Comparison of ENCODE assay signal across 26 mouse cellular contexts in genomic region chr5:18436099-18436748, GRCm38 (mm10).
DNase-seq lines count a peak whose midpoint lies in the region; ATAC-seq and TF ChIP-seq lines count a peak whose summit lies in the region.
"Had no signal": no experiment of that assay in that cellular context is flagged by ENCODE, and none has a peak within 500 bp of the region (broad histone marks: within the 10 kb centered on the region; RNA-seq: fewer than 3 reads in every experiment).

No protein-coding gene starts in this region.

- 55% methylated on average over 6 of the region's 6 CpGs for WGBS in hindbrain, embryonic 16.5 days
- WGBS in hindbrain, embryonic 12.5 days = 70% methylated on average over 6 of the region's 6 CpGs
- WGBS in lung, embryonic 14.5 days = 39% methylated on average over 6 of the region's 6 CpGs
- WGBS in lung, postnatal 0 days = 44% methylated on average over 6 of the region's 6 CpGs

- no peak overlapping the region for H3K4me3 ChIP-seq in hindbrain, embryonic 16.5 days (ENCODE audit: low read length)
- H3K4me3 ChIP-seq in hindbrain, embryonic 12.5 days = no peak overlapping the region
- H3K4me3 ChIP-seq in lung, embryonic 14.5 days (ENCODE audit: low read depth, low read length) = no peak overlapping the region
- H3K4me3 ChIP-seq in lung, postnatal 0 days (ENCODE audit: low read depth, low read length) = no peak overlapping the region
- H3K4me3 ChIP-seq: embryonic facial prominence, embryonic 15.5 days; heart, adult 2 months; heart, embryonic 13.5 days; hindbrain, embryonic 13.5 days; kidney, embryonic 15.5 days; limb, embryonic 13.5 days; liver, embryonic 12.5 days; neural tube, embryonic 15.5 days; stomach, embryonic 15.5 days had no signal

- no peaks in the 10 kb centered on the region for H3K36me3 ChIP-seq in hindbrain, embryonic 16.5 days (ENCODE audit: control insufficient read depth, insufficient read depth, low read length)
- H3K36me3 ChIP-seq in hindbrain, embryonic 12.5 days = no peaks in the 10 kb centered on the region
- no peaks in the 10 kb centered on the region for H3K36me3 ChIP-seq in lung, embryonic 14.5 days (ENCODE audit: insufficient read depth)
- H3K36me3 ChIP-seq in lung, postnatal 0 days (ENCODE audit: insufficient read depth, low read length) = no peaks in the 10 kb centered on the region
- H3K36me3 ChIP-seq: embryonic facial prominence, embryonic 15.5 days; heart, embryonic 13.5 days; hindbrain, embryonic 13.5 days; kidney, embryonic 15.5 days; limb, embryonic 13.5 days; liver, embryonic 12.5 days; neural tube, embryonic 15.5 days; stomach, embryonic 15.5 days had no signal

- H3K9ac ChIP-seq in hindbrain, embryonic 16.5 days (ENCODE audit: low read depth, low read length) = no peak overlapping the region
- H3K9ac ChIP-seq in hindbrain, embryonic 12.5 days = no peak overlapping the region
- no peak overlapping the region for H3K9ac ChIP-seq in lung, embryonic 14.5 days
- H3K9ac ChIP-seq in lung, postnatal 0 days (replicated peaks; ENCODE audit: low read depth) = no peak overlapping the region
- H3K9ac ChIP-seq: embryonic facial prominence, embryonic 15.5 days; forebrain, postnatal 0 days; heart, embryonic 13.5 days; hindbrain, embryonic 13.5 days; kidney, embryonic 15.5 days; limb, embryonic 13.5 days; liver, embryonic 12.5 days; neural tube, embryonic 15.5 days; stomach, embryonic 15.5 days had no signal

- no peaks in the 10 kb centered on the region for H3K4me1 ChIP-seq in hindbrain, embryonic 16.5 days (ENCODE audit: control insufficient read depth, insufficient read depth, low read depth, low read length)
- no peaks in the 10 kb centered on the region for H3K4me1 ChIP-seq in hindbrain, embryonic 12.5 days
- no peaks in the 10 kb centered on the region for H3K4me1 ChIP-seq in lung, embryonic 14.5 days (ENCODE audit: insufficient read depth)
- H3K4me1 ChIP-seq in lung, postnatal 0 days (ENCODE audit: insufficient read depth, low read depth, low read length) = no peaks in the 10 kb centered on the region
- H3K4me1 ChIP-seq: embryonic facial prominence, embryonic 15.5 days; limb, embryonic 13.5 days; liver, embryonic 12.5 days; neural tube, embryonic 15.5 days; stomach, embryonic 15.5 days had no signal

- TF ChIP-seq EP300 in lung, postnatal 0 days (IDR thresholded peaks at IDR 0.05) = no peak

- ATAC-seq in hindbrain, embryonic 16.5 days = peak; percentile 20; the same call in 1 of the 2 replicates
- no peak for ATAC-seq in hindbrain, embryonic 12.5 days (ENCODE audit: low FRiP score)
- ATAC-seq in lung, embryonic 14.5 days (ENCODE audit: insufficient read depth) = no peak
- no peak for ATAC-seq in lung, postnatal 0 days
- ATAC-seq: CD4-positive, CD25-positive, alpha-beta regulatory T cell, adult 4 months; forebrain, postnatal 0 days; liver, embryonic 12.5 days had no signal

- no peak overlapping the region for H3K27ac ChIP-seq in hindbrain, embryonic 16.5 days (ENCODE audit: low read depth, low read length)
- no peak overlapping the region for H3K27ac ChIP-seq in hindbrain, embryonic 12.5 days
- no peak overlapping the region for H3K27ac ChIP-seq in lung, embryonic 14.5 days (ENCODE audit: low read depth)
- H3K27ac ChIP-seq in lung, postnatal 0 days (ENCODE audit: low read length) = no peak overlapping the region
- H3K27ac ChIP-seq: embryonic facial prominence, embryonic 15.5 days; heart, adult 2 months; heart, embryonic 13.5 days; hindbrain, embryonic 13.5 days; kidney, embryonic 15.5 days; limb, embryonic 13.5 days; liver, embryonic 12.5 days; neural tube, embryonic 15.5 days; stomach, embryonic 15.5 days had no signal

- H3K9me3 ChIP-seq in hindbrain, embryonic 16.5 days (ENCODE audit: control insufficient read depth, low read length) = no peaks in the 10 kb centered on the region
- H3K9me3 ChIP-seq in hindbrain, embryonic 12.5 days (replicated peaks) = no peaks in the 10 kb centered on the region
- no peaks in the 10 kb centered on the region for H3K9me3 ChIP-seq in lung, embryonic 14.5 days (ENCODE audit: low read depth, low read length)
- H3K9me3 ChIP-seq in lung, postnatal 0 days (ENCODE audit: low read length) = no peaks in the 10 kb centered on the region
- H3K9me3 ChIP-seq: embryonic facial prominence, embryonic 15.5 days; heart, embryonic 13.5 days; hindbrain, embryonic 13.5 days; kidney, embryonic 15.5 days; limb, embryonic 13.5 days; liver, embryonic 12.5 days; neural tube, embryonic 15.5 days; stomach, embryonic 15.5 days had no signal

- TF ChIP-seq CTCF in lung, embryonic 14.5 days (IDR thresholded peaks at IDR 0.05; ENCODE audit: low read depth) = no peak
- no peak for TF ChIP-seq CTCF in lung, postnatal 0 days (IDR thresholded peaks at IDR 0.05)

- H3K27me3 ChIP-seq in hindbrain, embryonic 16.5 days (replicated peaks; ENCODE audit: control insufficient read depth, insufficient read depth, low read length) = no peaks in the 10 kb centered on the region
- no peaks in the 10 kb centered on the region for H3K27me3 ChIP-seq in hindbrain, embryonic 12.5 days
- H3K27me3 ChIP-seq in lung, embryonic 14.5 days (ENCODE audit: insufficient read depth, low read length) = no peaks in the 10 kb centered on the region
- no peaks in the 10 kb centered on the region for H3K27me3 ChIP-seq in lung, postnatal 0 days (replicated peaks; ENCODE audit: insufficient read depth, low read length)
- H3K27me3 ChIP-seq: embryonic facial prominence, embryonic 15.5 days; heart, embryonic 13.5 days; hindbrain, embryonic 13.5 days; kidney, embryonic 15.5 days; limb, embryonic 13.5 days; liver, embryonic 12.5 days; neural tube, embryonic 15.5 days; stomach, embryonic 15.5 days had no signal

- H3K4me2 ChIP-seq in hindbrain, embryonic 16.5 days (ENCODE audit: low read length) = no peak overlapping the region
- no peak overlapping the region for H3K4me2 ChIP-seq in hindbrain, embryonic 12.5 days (replicated peaks)
- no peak overlapping the region for H3K4me2 ChIP-seq in lung, embryonic 14.5 days
- H3K4me2 ChIP-seq in lung, postnatal 0 days (replicated peaks; ENCODE audit: low read depth, low read length) = no peak overlapping the region
- H3K4me2 ChIP-seq: embryonic facial prominence, embryonic 15.5 days; heart, embryonic 13.5 days; hindbrain, embryonic 13.5 days; kidney, embryonic 15.5 days; limb, embryonic 13.5 days; liver, embryonic 12.5 days; neural tube, embryonic 15.5 days; stomach, embryonic 15.5 days had no signal

- DNase-seq in lung, embryonic 14.5 days = peak; percentile 8
- DNase-seq in lung, postnatal 0 days (ENCODE audit: low spot score) = no peak
- DNase-seq in right cerebral cortex, adult 2 months (ENCODE audit: low spot score in 2 of 2) = peak; percentile 23 to 39
- no peak for DNase-seq in right cerebral cortex, postnatal 14 days
- DNase-seq in urinary bladder, adult 2 months (ENCODE audit: low spot score) = no peak
- DNase-seq: adrenal gland, postnatal 25 days; cerebellum, adult 11 months; cerebellum, adult 9-11 months; forebrain, postnatal 0 days; gastrocnemius, postnatal 36 days; heart, adult 2 months; heart, postnatal 14 days; lung, adult 18-20 months; thymus, adult 2 months; thymus, postnatal 4 days had no signal

Comparison
In these comparisons a context has a peak if more than half of its experiments do, and no peak if none do; other contexts are left out.
1. DNase-seq: peak in lung, embryonic 14.5 days (single experiment) and right cerebral cortex, adult 2 months (2 of 2); none in lung, postnatal 0 days (single experiment), right cerebral cortex, postnatal 14 days (single experiment) and urinary bladder, adult 2 months (single experiment).